Mouse (Mus musculus): ENCODE data around the gene Cdh13.

GRCm38 (mm10) chr8:119351647-119352046, 1068.1 kb downstream of the Cdh13 start:
- TF ChIP-seq CTCF (IDR thresholded peaks at IDR 0.05; ENCODE audit: extremely low read depth, insufficient read depth, low read length): no peak
- TF ChIP-seq POLR2A (IDR thresholded peaks at IDR 0.05; ENCODE audit: extremely low read depth, insufficient read depth, low read length): no peak

All from cortical plate, adult 2 months (tissue).